Mouse (Mus musculus): ENCODE data around the gene Kat5. TPM values are rescaled to one million over a fixed set of nuclear protein-coding genes. Genes with fewer than 3 reads are reported as not detected.

Gene Kat5
- polyA plus RNA-seq, 1 experiment from 2014 or later = 43.3 TPM

DNA sequence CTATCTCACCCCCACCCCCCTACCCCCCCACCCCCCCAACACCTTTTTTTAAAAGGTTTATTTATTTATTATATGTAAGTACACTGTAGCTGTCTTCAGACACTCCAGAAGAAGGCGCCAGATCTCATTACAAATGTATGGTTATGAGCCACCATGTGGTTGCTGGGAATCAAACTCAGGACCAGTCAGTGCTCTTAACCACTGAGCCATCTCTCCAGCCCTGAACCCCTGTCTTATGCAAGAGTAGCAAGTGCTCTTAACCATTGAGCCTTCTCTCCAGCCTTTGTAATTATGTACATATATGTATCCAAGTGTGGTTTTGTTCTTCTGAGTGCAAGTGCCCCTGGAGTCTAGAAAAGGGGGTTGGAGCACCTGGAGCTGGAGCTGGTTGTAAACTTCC is 1.9 kb upstream of the Kat5 start:
- WGBS = 74% methylated on average over 1 of the region's 1 CpGs
- Histone ChIP-seq H3K4me2 (ENCODE audit: low read depth, low read length) (no peak overlapping the region), H3K9ac (ENCODE audit: low read length) (no peak overlapping the region), H3K4me3 (replicated peaks; ENCODE audit: low read length) (no peak overlapping the region), H3K36me3 (ENCODE audit: control insufficient read depth, insufficient read depth, low read length) (0 out of 2 replicates have a peak, but pooled peaks cover 8% of the 10 kb centered on the region), H3K4me1 (ENCODE audit: control insufficient read depth, insufficient read depth, low read length) (peaks cover 16% of the 10 kb centered on the region), H3K27me3 (ENCODE audit: control insufficient read depth, insufficient read depth, low read length) (no peaks in the 10 kb centered on the region; the same call in 1 of the 2 replicates), H3K27ac (ENCODE audit: low read length) (no peak overlapping the region), H3K9me3 (replicated peaks; ENCODE audit: control insufficient read depth, low read length) (no peaks in the 10 kb centered on the region)
- no peak for ATAC-seq (ENCODE audit: insufficient read depth, low FRiP score)

DNA sequence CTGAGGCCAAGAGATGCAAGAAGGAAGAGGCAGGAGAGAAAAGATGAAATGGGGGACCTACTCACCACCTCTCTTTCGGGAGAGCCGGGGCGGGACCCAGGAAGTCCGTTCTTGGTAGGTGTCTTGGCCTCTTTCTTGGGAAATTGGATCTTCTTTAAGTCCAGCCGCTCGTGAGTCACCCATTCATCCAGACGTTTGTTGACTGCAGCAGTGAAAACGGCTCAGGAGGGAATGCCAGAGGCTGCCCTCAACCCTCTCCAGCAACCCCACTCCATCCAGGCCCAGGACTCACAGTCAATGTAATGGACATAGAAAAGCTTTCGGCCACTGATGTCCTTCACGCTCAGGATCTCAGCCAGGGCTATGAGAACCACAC is 878 bp downstream of the Kat5 start:
- H3K4me3 ChIP-seq (replicated peaks; ENCODE audit: low read length) = peak overlapping the region; percentile 79
- peaks cover 19% of the 10 kb centered on the region for H3K36me3 ChIP-seq (ENCODE audit: control insufficient read depth, insufficient read depth, low read length)
- no peaks in the 10 kb centered on the region; the same call in 1 of the 2 replicates for H3K27me3 ChIP-seq (ENCODE audit: control insufficient read depth, insufficient read depth, low read length)
- WGBS = 43% methylated on average over 10 of the region's 10 CpGs
- peaks cover 16% of the 10 kb centered on the region for H3K4me1 ChIP-seq (ENCODE audit: control insufficient read depth, insufficient read depth, low read length)
- no peaks in the 10 kb centered on the region for H3K9me3 ChIP-seq (replicated peaks; ENCODE audit: control insufficient read depth, low read length)
- H3K27ac ChIP-seq (ENCODE audit: low read length) = peak overlapping the region; percentile 98
- peak overlapping the region; percentile 83 for H3K4me2 ChIP-seq (ENCODE audit: low read depth, low read length)
- H3K9ac ChIP-seq (ENCODE audit: low read length) = peak overlapping the region; percentile 90
- ATAC-seq (ENCODE audit: insufficient read depth, low FRiP score) = no peak

GRCm38 (mm10) chr19:5608707-5609106 is 1.3 kb downstream of the Kat5 start:
- no peaks in the 10 kb centered on the region for H3K9me3 ChIP-seq (replicated peaks; ENCODE audit: control insufficient read depth, low read length)
- WGBS = 91% methylated on average over 13 of the region's 13 CpGs
- H3K36me3 ChIP-seq (ENCODE audit: control insufficient read depth, insufficient read depth, low read length) = peaks cover 23% of the 10 kb centered on the region
- H3K4me2 ChIP-seq (ENCODE audit: low read depth, low read length) = peak overlapping the region; percentile 83
- peaks cover 16% of the 10 kb centered on the region for H3K4me1 ChIP-seq (ENCODE audit: control insufficient read depth, insufficient read depth, low read length)
- no peak for ATAC-seq (ENCODE audit: insufficient read depth, low FRiP score)
- H3K4me3 ChIP-seq (replicated peaks; ENCODE audit: low read length) = peak overlapping the region; percentile 79
- H3K27me3 ChIP-seq (ENCODE audit: control insufficient read depth, insufficient read depth, low read length) = no peaks in the 10 kb centered on the region; the same call in 1 of the 2 replicates
- peak overlapping the region; percentile 98; the same call in 1 of the 2 replicates for H3K27ac ChIP-seq (ENCODE audit: low read length)
- H3K9ac ChIP-seq (ENCODE audit: low read length) = peak overlapping the region; percentile 90

DNA sequence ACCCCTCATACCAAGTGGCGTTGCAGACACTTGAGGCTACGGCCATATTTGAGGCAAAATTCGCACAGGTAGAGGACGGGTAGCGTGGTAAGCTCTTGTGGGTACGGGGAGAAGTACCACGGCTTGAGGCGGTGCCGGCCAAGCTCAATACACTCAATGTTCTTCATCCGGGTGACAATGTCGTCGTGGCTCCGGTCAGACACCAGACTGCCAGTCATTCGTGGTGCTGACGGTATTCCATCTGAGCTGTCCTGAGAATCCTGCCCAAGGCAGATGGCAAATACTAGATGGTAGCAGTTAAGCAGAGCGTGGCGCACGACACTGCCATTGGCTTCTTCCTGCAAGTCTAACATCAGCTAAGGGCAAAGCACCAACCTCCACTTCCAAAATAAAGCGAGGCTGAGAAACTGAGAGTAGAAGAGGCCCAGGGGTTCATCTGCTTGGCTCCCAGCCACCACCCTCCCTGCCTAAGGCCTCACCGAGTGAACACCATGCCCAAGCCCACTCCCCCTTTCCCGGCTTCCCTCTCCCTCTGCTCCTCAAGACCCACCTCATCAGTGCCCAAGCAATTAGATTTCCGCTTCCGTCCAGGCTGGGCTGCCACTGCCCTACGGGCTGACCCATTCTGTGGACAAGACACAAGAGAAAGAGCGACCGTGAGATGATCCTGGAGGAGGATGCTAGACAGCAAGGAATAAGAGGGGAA is 2.2 kb downstream of the Kat5 start:
- Histone ChIP-seq H3K27ac (ENCODE audit: low read length) (no peak overlapping the region), H3K4me1 (ENCODE audit: control insufficient read depth, insufficient read depth, low read length) (peaks cover 20% of the 10 kb centered on the region), H3K9ac (ENCODE audit: low read length) (no peak overlapping the region), H3K27me3 (ENCODE audit: control insufficient read depth, insufficient read depth, low read length) (no peaks in the 10 kb centered on the region), H3K4me2 (ENCODE audit: low read depth, low read length) (no peak overlapping the region), H3K9me3 (replicated peaks; ENCODE audit: control insufficient read depth, low read length) (no peaks in the 10 kb centered on the region), H3K4me3 (replicated peaks; ENCODE audit: low read length) (no peak overlapping the region), H3K36me3 (ENCODE audit: control insufficient read depth, insufficient read depth, low read length) (peaks cover 28% of the 10 kb centered on the region)
- no peak for ATAC-seq (ENCODE audit: insufficient read depth, low FRiP score)
- WGBS = 92% methylated on average over 26 of the region's 26 CpGs

GRCm38 (mm10) chr19:5606196-5606595 is 3.8 kb downstream of the Kat5 start:
- H3K27me3 ChIP-seq (ENCODE audit: control insufficient read depth, insufficient read depth, low read length) = no peaks in the 10 kb centered on the region
- peaks cover 28% of the 10 kb centered on the region for H3K36me3 ChIP-seq (ENCODE audit: control insufficient read depth, insufficient read depth, low read length)
- no peak overlapping the region for H3K4me2 ChIP-seq (ENCODE audit: low read depth, low read length)

GRCm38 (mm10) chr19:5605126-5605525 is 4.9 kb downstream of the Kat5 start:
- no peak for ATAC-seq (ENCODE audit: insufficient read depth, low FRiP score)
- H3K4me3 ChIP-seq (replicated peaks; ENCODE audit: low read length) = no peak overlapping the region
- no peaks in the 10 kb centered on the region for H3K9me3 ChIP-seq (replicated peaks; ENCODE audit: control insufficient read depth, low read length)
- no peak overlapping the region for H3K4me2 ChIP-seq (ENCODE audit: low read depth, low read length)
- WGBS = 88% methylated on average over 7 of the region's 7 CpGs
- H3K9ac ChIP-seq (ENCODE audit: low read length) = no peak overlapping the region
- no peaks in the 10 kb centered on the region for H3K27me3 ChIP-seq (ENCODE audit: control insufficient read depth, insufficient read depth, low read length)
- H3K4me1 ChIP-seq (ENCODE audit: control insufficient read depth, insufficient read depth, low read length) = peaks cover 22% of the 10 kb centered on the region
- peaks cover 28% of the 10 kb centered on the region for H3K36me3 ChIP-seq (ENCODE audit: control insufficient read depth, insufficient read depth, low read length)
- H3K27ac ChIP-seq (ENCODE audit: low read length) = no peak overlapping the region

More at GRCm38 (mm10) chr19:5606196-5606595, 3.8 kb downstream of the Kat5 start:
- Histone ChIP-seq H3K4me3 (replicated peaks; ENCODE audit: low read length) (no peak overlapping the region), H3K9ac (ENCODE audit: low read length) (no peak overlapping the region), H3K4me1 (ENCODE audit: control insufficient read depth, insufficient read depth, low read length) (peaks cover 26% of the 10 kb centered on the region), H3K27ac (ENCODE audit: low read length) (no peak overlapping the region), H3K9me3 (replicated peaks; ENCODE audit: control insufficient read depth, low read length) (no peaks in the 10 kb centered on the region)
- ATAC-seq (ENCODE audit: insufficient read depth, low FRiP score) = no peak
- 82% methylated on average over 8 of the region's 8 CpGs for WGBS

DNA sequence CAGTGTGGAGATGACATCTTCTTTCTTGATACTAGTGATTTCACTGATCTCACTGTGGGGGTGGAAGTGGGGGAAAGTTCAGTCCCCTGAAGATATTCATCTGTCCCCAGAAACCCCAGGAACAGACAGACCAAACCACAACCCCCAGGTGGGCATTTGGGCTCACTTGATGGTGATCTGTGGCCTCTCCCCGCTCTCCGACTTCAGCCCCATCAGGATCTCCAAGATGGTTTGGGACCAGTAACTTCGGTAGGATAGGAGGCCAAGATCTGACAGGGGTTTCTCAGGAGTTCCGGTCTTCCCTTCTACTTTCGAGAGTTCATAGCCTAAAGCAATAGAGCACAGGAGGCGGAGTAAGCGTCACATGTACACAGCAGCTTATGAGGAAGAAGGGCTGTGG is 6.4 kb downstream of the Kat5 start:
- no peak for ATAC-seq (ENCODE audit: insufficient read depth, low FRiP score)
- no peak overlapping the region for H3K4me2 ChIP-seq (ENCODE audit: low read depth, low read length)
- no peaks in the 10 kb centered on the region for H3K9me3 ChIP-seq (replicated peaks; ENCODE audit: control insufficient read depth, low read length)
- H3K36me3 ChIP-seq (ENCODE audit: control insufficient read depth, insufficient read depth, low read length) = peaks cover 28% of the 10 kb centered on the region
- no peaks in the 10 kb centered on the region for H3K27me3 ChIP-seq (ENCODE audit: control insufficient read depth, insufficient read depth, low read length)
- H3K27ac ChIP-seq (ENCODE audit: low read length) = no peak overlapping the region
- H3K9ac ChIP-seq (ENCODE audit: low read length) = no peak overlapping the region
- H3K4me3 ChIP-seq (replicated peaks; ENCODE audit: low read length) = no peak overlapping the region
- WGBS = 84% methylated on average over 7 of the region's 7 CpGs
- peaks cover 15% of the 10 kb centered on the region for H3K4me1 ChIP-seq (ENCODE audit: control insufficient read depth, insufficient read depth, low read length)

- H3K27ac ChIP-seq (ENCODE audit: low read length) = peak within 1 kb of the TSS; percentile 84
- H3K4me1 ChIP-seq (ENCODE audit: control insufficient read depth, insufficient read depth, low read length) = peaks cover 10% of the 10 kb centered on the region
- H3K9ac ChIP-seq (ENCODE audit: low read length) = peak within 1 kb of the TSS; percentile 94
- no peaks in the 10 kb centered on the region for H3K27me3 ChIP-seq (ENCODE audit: control insufficient read depth, insufficient read depth, low read length)
- peak within 1 kb of the TSS; percentile 60 for H3K4me3 ChIP-seq (replicated peaks; ENCODE audit: low read length)
- peak within 1 kb of the TSS; percentile 95 for H3K4me2 ChIP-seq (ENCODE audit: low read depth, low read length)
- peak; percentile 91 for ATAC-seq (ENCODE audit: insufficient read depth, low FRiP score)
- WGBS = under 1% methylated on average over 64 of the region's 64 CpGs
- H3K9me3 ChIP-seq (replicated peaks; ENCODE audit: control insufficient read depth, low read length) = no peaks in the 10 kb centered on the region
- peaks cover 21% of the 10 kb centered on the region for H3K36me3 ChIP-seq (ENCODE audit: control insufficient read depth, insufficient read depth, low read length)
Observed at GRCm38 (mm10) chr19:5601752-5602541, 8.1 kb downstream of the Kat5 start, which contains the start of gene Rnaseh2c. Gene Rnaseh2c, plus strand, starts transcription at chr19:5601873.

- H3K27ac ChIP-seq (ENCODE audit: low read length) = no peak overlapping the region
- peaks cover 10% of the 10 kb centered on the region for H3K4me1 ChIP-seq (ENCODE audit: control insufficient read depth, insufficient read depth, low read length)
- ATAC-seq (ENCODE audit: insufficient read depth, low FRiP score) = no peak
- H3K4me2 ChIP-seq (ENCODE audit: low read depth, low read length) = no peak overlapping the region
- H3K9me3 ChIP-seq (replicated peaks; ENCODE audit: control insufficient read depth, low read length) = no peaks in the 10 kb centered on the region
- H3K27me3 ChIP-seq (ENCODE audit: control insufficient read depth, insufficient read depth, low read length) = no peaks in the 10 kb centered on the region
- no peak overlapping the region for H3K9ac ChIP-seq (ENCODE audit: low read length)
- peaks cover 10% of the 10 kb centered on the region; the same call in 1 of the 2 replicates for H3K36me3 ChIP-seq (ENCODE audit: control insufficient read depth, insufficient read depth, low read length)
- WGBS = 64% methylated on average over 4 of the region's 4 CpGs
- no peak overlapping the region for H3K4me3 ChIP-seq (replicated peaks; ENCODE audit: low read length)
Observed at GRCm38 (mm10) chr19:5599224-5599623, 10.8 kb downstream of the Kat5 start.

Data from stomach, embryonic 16.5 days (tissue).